Mouse (Mus musculus) CH12.LX (cell line): ENCODE data around the gene Kcnj1. TPM values are rescaled to one million over a fixed set of nuclear protein-coding genes. Genes with fewer than 3 reads are reported as not detected.

ENCODE experiments used
- DNase-seq: peaks from one replicate; pipeline ENCODE4 v3.0.0-alpha.2; 2013; ENCODE audit errors: extremely low read depth
- H3K27ac ChIP-seq: 2 replicates; pipeline ENCODE4 v1.5.1; 2012; ENCODE audit warnings: low read depth, mild to moderate bottlenecking, control low read depth, moderate library complexity; ENCODE audit not compliant: insufficient read depth
- H3K27me3 ChIP-seq: replicated peaks from 2 replicates; pipeline ENCODE3; 2012; ENCODE audit warnings: inconsistent platforms
- H3K36me3 ChIP-seq, 2 experiments: replicated peaks in 1 of 2; 2 replicates each; pipeline versions ENCODE3 to v1.6.1; 2012; ENCODE audit warnings: inconsistent platforms in 1 of 2, low read length in 1 of 2, mild to moderate bottlenecking in 1 of 2, mixed read lengths in 1 of 2, moderate library complexity in 1 of 2; ENCODE audit not compliant: control insufficient read depth in 1 of 2, insufficient read depth in 1 of 2
- H3K4me1 ChIP-seq, 2 experiments: 2 replicates each; pipeline ENCODE4 v1.6.1; 2012; ENCODE audit warnings: inconsistent platforms in 1 of 2, moderate library complexity in 1 of 2; ENCODE audit not compliant: insufficient read depth in 2 of 2, control insufficient read depth in 1 of 2
- H3K4me2 ChIP-seq: 2 replicates; pipeline ENCODE4 v1.6.1; 2012; ENCODE audit warnings: low read depth, mild to moderate bottlenecking, control low read depth; ENCODE audit not compliant: poor library complexity, insufficient read depth, severe bottlenecking
- H3K4me3 ChIP-seq, 3 experiments: fragments of 150-350 bp in 1 of 3; sonication (generic) in 1 of 3; replicated peaks in 1 of 3; 2 replicates each; pipeline versions ENCODE3 to v1.5.1; 2011 to 2012; ENCODE audit warnings: low read depth in 2 of 3, low read length in 2 of 3, mild to moderate bottlenecking in 2 of 3, moderate library complexity in 2 of 3, control low read depth in 1 of 3, improper control_type of control experiment in 1 of 3, inconsistent platforms in 1 of 3, mixed read lengths in 1 of 3; ENCODE audit not compliant: poor library complexity in 1 of 3
- H3K79me2 ChIP-seq: replicated peaks from 2 replicates; pipeline ENCODE4 v1.6.1; 2012; ENCODE audit warnings: mild to moderate bottlenecking, moderate library complexity; ENCODE audit not compliant: control insufficient read depth, poor library complexity, insufficient read depth, severe bottlenecking; ENCODE audit errors: extremely low read depth
- H3K9ac ChIP-seq: 2 replicates; pipeline ENCODE4 v1.6.1; 2012; ENCODE audit warnings: low read depth, mild to moderate bottlenecking, control low read depth, moderate library complexity; ENCODE audit not compliant: insufficient read depth
- H3K9me3 ChIP-seq: replicated peaks from 2 replicates; pipeline ENCODE3; 2012; ENCODE audit warnings: low read length, inconsistent platforms, mixed read lengths
- BHLHE40 ChIP-seq: IDR thresholded peaks from 2 replicates; pipeline ENCODE4 v1.6.1; 2011; ENCODE audit warnings: mild to moderate bottlenecking, low read depth, low read length, improper control_type of control experiment
- CTCF ChIP-seq, 2 experiments: IDR thresholded peaks in 1 of 2; conservative IDR thresholded peaks in 1 of 2; 2 replicates each; pipeline ENCODE4 v1.5.1; 2011 to 2012; ENCODE audit warnings: low read depth in 2 of 2, low read length in 2 of 2, improper control_type of control experiment in 1 of 2, inconsistent platforms in 1 of 2, mild to moderate bottlenecking in 1 of 2, moderate library complexity in 1 of 2
- ELF1 ChIP-seq: IDR thresholded peaks from 2 replicates; pipeline ENCODE4 v1.6.1; 2014; ENCODE audit warnings: low read depth, mild to moderate bottlenecking, inconsistent platforms, low read length, improper control_type of control experiment
- MAZ ChIP-seq: IDR thresholded peaks from 2 replicates; pipeline ENCODE4 v1.6.1; 2012; ENCODE audit warnings: low read depth, mild to moderate bottlenecking, inconsistent platforms, low read length, improper control_type of control experiment, moderate library complexity
- MEF2A ChIP-seq: IDR thresholded peaks from 2 replicates; pipeline ENCODE4 v1.6.1; 2014; ENCODE audit warnings: low read depth, mild to moderate bottlenecking, inconsistent platforms, low read length, improper control_type of control experiment, borderline replicate concordance
- PAX5 ChIP-seq: IDR thresholded peaks from 2 replicates; pipeline ENCODE4 v1.6.1; 2012; ENCODE audit warnings: low read length, inconsistent platforms, mixed read lengths
- POLR2A ChIP-seq: IDR thresholded peaks from 2 replicates; pipeline ENCODE4 v1.6.1; 2011; ENCODE audit warnings: low read depth, mild to moderate bottlenecking, improper control_type of control experiment, low read length
- POLR2AphosphoS2 ChIP-seq: IDR thresholded peaks from 2 replicates; pipeline ENCODE4 v1.6.1; 2011; ENCODE audit warnings: low read depth, low read length, improper control_type of control experiment
- RAD21 ChIP-seq: IDR thresholded peaks from 2 replicates; pipeline ENCODE4 v1.6.1; 2011; ENCODE audit warnings: low read depth, mild to moderate bottlenecking, low read length, improper control_type of control experiment, moderate library complexity
- SMC3 ChIP-seq: IDR thresholded peaks from 2 replicates; pipeline ENCODE4 v1.6.1; 2011; ENCODE audit warnings: low read depth, low read length, improper control_type of control experiment
- TBP ChIP-seq: conservative IDR thresholded peaks from 2 replicates; pipeline ENCODE4 v1.6.1; 2011; ENCODE audit warnings: low read depth, low read length, improper control_type of control experiment
- ZC3H11A ChIP-seq: IDR thresholded peaks from 2 replicates; pipeline ENCODE4 v1.6.1; 2012; ENCODE audit warnings: low read depth, mild to moderate bottlenecking, inconsistent platforms, low read length, improper control_type of control experiment
- ZMIZ1 ChIP-seq: IDR thresholded peaks from 2 replicates; pipeline ENCODE4 v1.6.1; 2012; ENCODE audit warnings: low read depth, mild to moderate bottlenecking, inconsistent platforms, low read length, improper control_type of control experiment
- dilution Hi-C: fragments of 300-500 bp; cut with MboI; formaldehyde crosslinking; loops from 2 replicates; pipeline ENCODE4 v1.14.3; 2020; ENCODE audit warnings: low sequenced_read_pairs; ENCODE audit not compliant: extremely low pct_unique_long_range_greater_than_20kb, extremely low pct_ligation_motif_present
- in situ Hi-C: fragments of 300-500 bp; cut with MboI; formaldehyde crosslinking; loops from 3 replicates; pipeline ENCODE4 v1.14.3; 2019; ENCODE audit warnings: low sequenced_read_pairs, low pct_ligation_motif_present, low pct_unique_long_range_greater_than_20kb, mixed read lengths
- polyA plus RNA-seq: library from polyadenylated mRNA; unstranded; fragments of >175 nt; gene quantifications from 2 replicates; pipeline ENCODE4 v1.2.1, GENCODE M21; 2012; ENCODE audit warnings: low read depth; ENCODE audit not compliant: insufficient read length
- total RNA-seq, 2 experiments: library from RNA; depleted of rRNA; stranded (reverse); fragments of 300-350 nt in 1 of 2; fragments of >200 nt in 1 of 2; gene quantifications; 2 replicates each; pipeline ENCODE4 v1.2.3; 2012 to 2014

Kcnj1 gene
- total and polyA plus RNA-seq, 3 experiments = 0.07 to 0.11 TPM; not detected in 1

GRCm38 (mm10) chr9:32405191-32405925 is 33.1 kb downstream of the Kcnj1 start:
- H3K27me3 ChIP-seq = no peaks in the 10 kb centered on the region
- peak; percentile 78 for TF ChIP-seq ZC3H11A
- TF ChIP-seq TBP = no peak
- TF ChIP-seq RAD21 = peak; percentile 92
- peak; percentile 90 for TF ChIP-seq SMC3
- no peak for TF ChIP-seq PAX5
- TF ChIP-seq CTCF (conservative IDR thresholded peaks at IDR 0.05 in 1 of 2, IDR thresholded peaks at IDR 0.05 in 1 of 2; ENCODE audit: low read depth in 2 of 2, low read length in 2 of 2) = peak; percentile 65 to 92
- no peak for TF ChIP-seq MEF2A
- in situ Hi-C loops = loop anchor here (5.0 to 25.0 kb wide), 3 partner anchors 182 to 832 kb away; no protein-coding TSS in a partner anchor
- H3K4me2 ChIP-seq = no peak overlapping the region
- H3K36me3 ChIP-seq = no peaks in the 10 kb centered on the region
- H3K27ac ChIP-seq = no peak overlapping the region
- dilution Hi-C loops = no loop called here
- no peak overlapping the region for H3K9ac ChIP-seq
- no peaks in the 10 kb centered on the region for H3K79me2 ChIP-seq
- DNase-seq = peak; percentile 64
- H3K4me3 ChIP-seq = no peak overlapping the region
- H3K9me3 ChIP-seq = no peaks in the 10 kb centered on the region
- peaks cover 0 to 22% of the 10 kb centered on the region in 2 experiments; a peak in 3 of 4 replicates for H3K4me1 ChIP-seq

- Histone ChIP-seq H3K27ac (no peak overlapping the region), H3K4me1 (peaks cover 0 to 12% of the 10 kb centered on the region in 2 experiments; a peak in 2 of 4 replicates), H3K79me2 (no peaks in the 10 kb centered on the region), H3K4me2 (no peak overlapping the region), H3K4me3 (no peak overlapping the region), H3K9me3 (no peaks in the 10 kb centered on the region), H3K9ac (no peak overlapping the region), H3K36me3 (no peaks in the 10 kb centered on the region), H3K27me3 (no peaks in the 10 kb centered on the region)
- TF ChIP-seq POLR2A (no peak), BHLHE40 (no peak), ELF1 (no peak), RAD21 (no peak), MAZ (no peak), ZMIZ1 (no peak), POLR2AphosphoS2 (no peak)
- in situ Hi-C loops = loop anchor here (5.0 to 25.0 kb wide), 3 partner anchors 179 to 829 kb away; no protein-coding TSS in a partner anchor
- dilution Hi-C loops = no loop called here
- no peak for DNase-seq
These were observed 36.4 kb downstream of the Kcnj1 start for GRCm38 (mm10) chr9:32408730-32409059.
